Mouse (Mus musculus): ENCODE data around the gene Mknk1.
A peak's percentile ranks its signal among the peaks of the same experiment; 100 is the strongest.

Gene Mknk1

DNA sequence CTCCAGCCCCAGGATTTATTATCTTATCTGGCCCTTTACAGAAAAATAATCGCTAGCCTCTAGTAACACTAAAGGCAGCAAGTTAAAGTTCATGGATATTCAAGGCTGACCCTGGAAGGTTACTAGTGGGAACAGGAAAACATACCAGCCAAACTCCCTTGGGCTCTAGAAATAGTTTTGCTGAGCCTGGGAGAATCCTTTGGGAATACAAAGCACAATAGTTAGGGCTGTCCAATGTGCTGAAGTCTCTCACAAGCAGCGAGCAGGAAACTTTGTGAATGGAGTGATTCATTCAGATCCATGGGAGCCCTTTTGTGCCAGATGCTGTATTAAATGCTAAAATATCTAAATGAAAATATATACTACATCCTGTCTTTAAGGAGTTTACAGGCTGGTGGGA lies 7.7 kb downstream of the Mknk1 start:
- DNase-seq (ENCODE audit: low read depth, low spot score), result no peak

DNA sequence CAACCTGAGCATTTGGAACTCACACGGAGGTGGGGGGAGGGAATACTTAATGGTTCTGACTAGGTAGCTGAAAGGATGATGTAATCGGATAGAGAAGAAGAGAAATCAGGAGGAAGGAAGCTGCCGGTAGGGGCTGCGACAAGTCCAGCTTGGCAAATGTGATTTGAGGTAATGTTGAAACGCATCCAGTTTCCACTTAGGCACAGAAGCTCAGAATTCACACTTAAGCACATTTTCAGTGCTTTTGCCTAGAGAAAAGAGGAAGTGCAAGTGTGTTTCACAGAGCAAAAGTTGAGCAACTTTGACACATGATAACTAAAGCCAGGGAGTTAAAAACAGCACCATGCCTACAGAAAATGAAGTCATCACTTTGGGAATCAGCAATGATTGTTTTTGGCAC lies 8.4 kb downstream of the Mknk1 start:
- peak; percentile 20 for DNase-seq (ENCODE audit: low read depth, low spot score)

DNA sequence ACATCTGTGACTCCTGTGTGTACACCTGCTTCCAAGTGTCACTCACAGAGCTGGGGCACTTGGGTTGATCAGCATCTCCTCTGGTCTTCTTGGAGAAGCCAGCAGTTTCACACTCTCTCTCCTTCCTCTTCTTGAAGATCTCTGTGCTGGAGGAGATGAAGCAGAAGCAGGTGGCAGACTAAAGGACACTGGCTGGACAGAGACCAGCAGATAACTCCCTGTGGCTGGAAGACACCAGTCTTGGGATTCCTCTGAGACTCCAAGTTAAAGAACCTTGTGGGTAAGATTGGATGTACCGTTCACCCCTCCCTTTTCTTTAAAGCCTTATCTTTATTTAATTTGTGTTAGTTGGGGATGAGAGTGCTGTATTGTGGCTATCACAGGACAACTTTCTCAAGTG lies 9.1 kb downstream of the Mknk1 start:
- DNase-seq (ENCODE audit: low read depth, low spot score), result no peak

DNA sequence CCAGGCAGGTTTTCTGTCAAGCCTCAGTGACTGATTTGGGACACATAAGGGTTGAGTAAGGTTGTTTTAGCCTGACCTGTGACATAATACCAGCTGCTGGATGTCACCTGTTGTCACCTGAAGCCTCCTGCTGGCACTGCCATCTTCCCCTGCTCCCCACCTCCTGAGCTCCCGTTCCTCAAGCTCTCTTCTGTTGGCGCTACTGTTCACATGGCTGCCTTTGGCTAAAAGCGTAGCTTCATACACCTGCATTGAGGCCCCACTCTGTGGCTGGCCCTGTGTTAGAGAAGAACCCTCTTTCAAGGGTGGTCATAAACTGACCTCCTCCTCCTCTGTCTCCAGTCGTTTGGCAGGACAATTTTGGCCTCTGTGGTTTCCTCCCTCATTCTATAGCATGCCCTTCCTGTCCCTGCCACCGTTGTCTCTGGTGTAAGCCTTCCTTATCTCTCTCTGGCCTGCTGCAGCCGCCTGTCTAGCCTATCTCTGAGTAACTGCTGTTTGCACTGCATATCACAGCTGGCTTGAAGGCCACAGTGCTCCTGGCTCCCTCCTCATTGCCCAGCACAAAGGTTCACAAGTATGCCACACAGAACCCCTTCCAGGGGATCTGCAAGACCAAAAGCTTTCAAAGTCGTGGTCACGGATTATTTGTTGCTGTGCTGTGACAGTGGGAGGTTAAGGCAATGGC lies 10.1 kb downstream of the Mknk1 start:
- DNase-seq (ENCODE audit: low read depth, low spot score), result no peak

DNA sequence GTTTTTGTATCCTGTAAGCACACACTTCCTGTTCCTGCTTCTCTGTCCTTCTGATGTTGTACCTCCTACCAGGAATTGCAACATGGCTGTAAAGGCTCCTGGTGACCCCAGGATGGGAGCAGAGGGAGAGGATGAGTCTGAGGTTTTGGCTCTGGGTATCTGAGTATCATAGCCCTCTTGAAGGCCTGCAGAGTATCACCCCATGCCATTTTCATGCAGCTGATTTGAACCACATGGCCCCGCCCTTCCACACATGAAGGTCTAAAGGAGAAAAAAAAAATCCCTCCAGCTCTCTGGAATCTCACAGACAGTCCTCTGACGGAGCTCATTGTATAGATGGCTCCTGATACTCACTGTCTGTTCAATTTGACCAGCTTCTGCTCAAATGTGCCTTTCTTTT lies 11.1 kb downstream of the Mknk1 start:
- no peak for DNase-seq (ENCODE audit: low read depth, low spot score)

DNA sequence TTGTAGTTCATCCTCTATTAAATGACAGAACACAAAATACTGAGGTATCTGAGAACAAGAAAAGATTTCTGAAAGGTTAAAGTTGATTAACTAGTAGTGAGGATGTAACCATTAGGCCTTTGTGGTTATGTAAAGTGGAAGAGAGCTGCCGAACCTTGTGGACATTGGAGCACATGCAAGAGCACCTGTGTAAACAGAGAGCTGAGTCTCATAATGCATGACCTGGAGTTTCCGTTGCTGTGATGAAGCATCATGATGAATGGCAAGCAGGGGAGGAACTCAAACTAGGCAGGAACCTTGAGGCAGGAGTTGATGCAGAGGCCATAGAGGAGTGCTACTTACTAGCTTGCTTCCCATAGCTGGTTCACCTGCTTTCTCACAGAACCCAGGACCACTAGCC lies 11.6 kb downstream of the Mknk1 start:
- no peak for DNase-seq (ENCODE audit: low read depth, low spot score)

DNA sequence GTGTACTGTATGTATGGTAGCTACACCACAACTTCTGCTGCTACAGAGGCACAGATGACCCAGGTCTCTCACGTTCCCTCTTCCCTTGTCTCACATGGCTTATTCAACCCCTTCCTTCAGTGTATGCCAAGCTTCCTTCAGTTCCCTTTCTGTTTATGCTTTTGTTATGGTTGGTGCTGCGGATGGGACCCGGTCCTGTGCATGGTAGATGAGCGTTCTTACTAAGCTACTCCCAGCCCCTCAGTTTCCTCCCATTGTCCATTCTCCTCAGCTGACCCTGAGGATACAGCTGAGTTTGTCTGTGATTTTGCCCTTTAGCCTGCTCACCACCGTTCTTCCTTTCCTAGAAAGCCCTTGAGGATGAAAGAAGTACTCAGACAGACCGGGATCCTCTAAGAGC lies 12.6 kb downstream of the Mknk1 start:
- no peak for DNase-seq (ENCODE audit: low read depth, low spot score)

DNA sequence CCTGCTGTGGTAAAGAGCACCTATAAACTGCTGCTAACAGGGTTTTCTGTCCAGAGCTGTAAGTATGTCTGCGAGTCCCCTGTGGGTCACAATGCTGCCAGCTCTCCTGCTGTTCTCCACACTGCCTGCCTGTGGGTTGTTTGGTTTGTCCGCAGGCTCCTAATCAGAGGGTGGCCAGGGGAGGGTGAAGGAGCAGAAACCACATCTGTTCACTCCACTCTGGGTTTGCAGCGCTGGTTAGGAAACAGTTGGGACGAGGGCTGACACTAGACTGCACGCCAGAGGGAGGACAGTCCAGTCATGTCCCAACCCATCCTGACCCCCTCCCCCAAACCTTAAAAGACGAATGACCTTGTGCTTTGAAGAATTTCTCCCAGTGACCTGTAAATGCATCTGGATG lies 16.1 kb downstream of the Mknk1 start:
- DNase-seq (ENCODE audit: low read depth, low spot score), result no peak

DNA sequence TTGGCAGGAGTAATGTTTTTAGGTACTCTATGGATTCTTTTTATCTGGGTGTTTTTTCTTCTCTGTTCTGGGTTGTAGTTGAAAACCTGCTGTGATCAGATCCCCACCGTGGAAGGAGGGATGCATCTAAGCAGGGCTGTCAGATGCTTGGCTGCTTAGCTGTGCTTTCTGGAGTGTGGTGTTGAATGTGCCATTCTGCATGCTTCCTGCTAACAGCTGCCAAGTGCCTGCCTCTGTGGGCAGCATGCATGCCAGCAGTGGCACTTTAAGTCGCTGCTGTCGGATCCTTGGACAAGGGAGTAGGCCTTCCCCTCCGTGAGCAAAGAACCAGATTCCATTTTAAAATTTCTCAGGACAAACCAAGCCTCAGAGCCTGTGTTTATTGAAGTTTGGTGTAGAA lies 16.6 kb downstream of the Mknk1 start:
- DNase-seq (ENCODE audit: low read depth, low spot score), result no peak

DNA sequence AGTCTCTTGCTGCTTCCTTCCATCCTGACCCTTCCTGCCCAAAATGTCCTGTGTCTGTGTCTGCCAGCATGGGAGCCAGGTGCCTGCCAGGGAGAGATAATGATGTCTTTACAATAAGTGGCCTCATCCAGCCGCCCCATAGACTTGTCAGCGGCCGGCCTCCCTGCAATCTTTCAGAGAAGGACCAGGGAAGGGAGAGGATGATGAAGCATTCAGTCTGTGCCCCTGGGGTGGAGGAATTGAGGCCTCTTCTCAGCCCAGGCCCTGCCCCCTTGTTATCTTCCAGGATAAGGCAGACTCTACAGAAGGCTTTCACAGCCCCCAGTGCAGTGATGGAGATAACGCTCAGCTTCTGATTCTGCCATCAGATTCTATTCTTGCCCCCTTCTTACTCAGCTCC lies 17.3 kb downstream of the Mknk1 start:
- no peak for DNase-seq (ENCODE audit: low read depth, low spot score)

DNA sequence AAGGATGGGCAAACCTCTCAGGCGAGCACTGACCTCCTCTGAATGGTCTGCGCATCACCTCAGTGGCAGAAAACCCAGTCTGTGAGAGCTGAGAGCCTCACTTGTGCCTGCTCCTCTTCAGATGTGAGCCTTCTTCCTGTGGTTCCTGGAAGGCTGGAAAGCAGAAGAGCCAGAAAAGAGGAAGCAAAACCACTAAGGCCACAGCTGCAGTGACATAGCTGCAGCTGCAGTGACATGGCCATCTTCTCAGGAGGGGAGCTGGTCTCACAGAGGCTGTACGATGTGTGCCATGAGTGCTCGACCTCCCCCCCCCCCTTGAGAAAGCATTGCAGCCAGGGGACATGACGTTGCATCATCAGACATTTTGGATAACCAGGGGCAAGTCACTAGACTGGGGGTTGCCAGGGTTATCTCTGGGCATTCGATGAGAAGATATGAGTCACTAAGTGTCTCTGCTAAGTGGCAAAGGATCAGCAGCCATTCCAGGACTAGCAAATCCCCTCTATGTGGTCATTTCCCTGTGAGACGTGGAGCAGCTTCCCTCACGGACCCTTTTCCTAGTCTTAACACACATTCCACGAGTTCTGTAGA lies 18.4 kb downstream of the Mknk1 start:
- no peak for DNase-seq (ENCODE audit: low read depth, low spot score)

DNA sequence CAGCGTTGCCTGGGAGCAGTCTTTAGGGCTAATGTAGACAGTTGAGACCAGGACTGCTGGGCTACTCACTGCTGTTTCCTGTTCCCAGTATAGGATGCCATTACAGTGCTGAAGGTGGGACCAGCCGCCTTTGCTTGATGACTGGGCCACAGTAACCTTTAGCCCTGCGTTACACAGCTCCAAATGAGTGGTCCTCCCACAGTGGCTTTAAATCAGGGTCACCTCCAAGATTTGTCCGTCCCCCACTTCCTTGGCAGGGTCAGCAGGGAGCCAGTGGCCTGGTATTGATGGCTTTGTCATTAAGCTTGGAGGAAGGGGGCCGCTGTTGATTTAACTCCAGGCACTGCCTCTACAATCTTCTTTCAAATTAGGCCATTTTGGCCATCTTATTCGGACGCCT lies 24.4 kb downstream of the Mknk1 start:
- DNase-seq (ENCODE audit: low read depth, low spot score), result no peak

DNA sequence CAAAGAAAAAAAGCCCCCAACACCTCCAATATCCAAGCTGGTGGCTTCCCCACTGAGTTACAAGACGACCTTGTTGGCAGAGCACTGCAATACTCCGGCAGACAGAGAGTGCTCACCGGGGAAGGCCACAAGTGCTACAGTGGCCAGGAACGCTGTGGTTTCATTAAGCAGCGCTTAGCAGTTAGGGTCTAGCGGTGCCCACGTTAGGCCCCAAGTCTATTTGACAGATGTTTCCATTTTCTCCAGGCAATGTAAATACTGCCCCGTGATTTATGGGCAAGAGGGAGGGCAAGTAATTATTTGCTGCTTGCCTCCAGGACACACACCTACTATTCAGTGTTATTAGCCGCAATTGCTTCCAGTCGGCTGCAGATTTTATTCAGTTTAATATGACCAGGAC lies 24.9 kb downstream of the Mknk1 start:
- no peak for DNase-seq (ENCODE audit: low read depth, low spot score)

DNA sequence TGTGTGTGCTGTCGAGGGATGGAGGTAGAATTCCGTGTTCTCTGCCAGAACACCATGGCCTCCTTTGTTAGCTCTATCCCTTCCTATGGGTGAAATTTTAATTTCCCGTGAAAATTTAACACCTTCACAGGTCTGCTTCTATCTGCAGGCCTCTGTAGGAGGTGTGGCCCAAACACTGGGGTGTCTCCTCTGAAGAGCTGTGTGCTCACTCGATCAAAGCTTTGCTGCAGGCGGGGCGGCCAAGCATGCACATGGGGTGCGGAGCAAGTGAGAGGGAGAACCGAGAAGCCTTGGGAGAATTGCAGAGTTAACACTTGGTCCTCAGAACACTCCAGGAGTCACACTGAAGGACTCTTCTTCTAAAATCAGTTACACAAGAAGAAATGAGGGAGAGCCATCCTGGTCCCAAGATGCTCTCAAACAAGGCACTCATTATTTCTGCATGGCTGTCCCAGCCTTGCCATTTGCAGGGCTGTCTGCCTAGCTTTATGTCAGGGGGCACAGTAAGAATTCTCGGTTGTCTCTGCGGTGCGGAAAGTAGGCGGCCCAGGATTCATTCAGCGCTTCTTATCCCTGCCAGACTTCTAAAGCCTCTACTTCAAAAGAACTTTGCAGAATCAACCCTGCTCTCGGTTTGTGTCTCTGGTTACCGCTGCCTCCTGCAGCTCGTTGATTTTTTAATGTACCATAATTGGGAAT lies 30.7 kb downstream of the Mknk1 start:
- DNase-seq (ENCODE audit: low read depth, low spot score), result no peak

DNA sequence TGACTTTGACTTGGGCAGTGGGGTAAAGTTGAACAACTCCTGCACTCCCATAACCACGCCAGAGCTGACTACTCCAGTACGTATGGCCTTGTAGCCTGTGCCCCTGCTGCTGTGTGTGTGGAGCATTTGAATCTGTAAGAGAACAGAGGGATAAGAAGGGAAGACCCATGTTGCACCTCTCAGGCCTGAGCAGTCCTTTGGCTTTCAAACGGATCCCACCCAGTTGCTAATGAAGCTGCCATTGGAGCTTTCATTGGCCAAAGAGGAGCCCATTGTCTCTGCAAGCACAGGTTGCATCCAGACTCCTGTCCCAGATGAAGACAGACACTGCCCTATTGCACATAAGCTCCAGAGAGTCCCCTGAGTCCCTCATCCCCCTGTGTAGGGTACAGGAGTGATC lies 34.2 kb downstream of the Mknk1 start:
- DNase-seq (ENCODE audit: low read depth, low spot score), result peak; percentile 60

DNA sequence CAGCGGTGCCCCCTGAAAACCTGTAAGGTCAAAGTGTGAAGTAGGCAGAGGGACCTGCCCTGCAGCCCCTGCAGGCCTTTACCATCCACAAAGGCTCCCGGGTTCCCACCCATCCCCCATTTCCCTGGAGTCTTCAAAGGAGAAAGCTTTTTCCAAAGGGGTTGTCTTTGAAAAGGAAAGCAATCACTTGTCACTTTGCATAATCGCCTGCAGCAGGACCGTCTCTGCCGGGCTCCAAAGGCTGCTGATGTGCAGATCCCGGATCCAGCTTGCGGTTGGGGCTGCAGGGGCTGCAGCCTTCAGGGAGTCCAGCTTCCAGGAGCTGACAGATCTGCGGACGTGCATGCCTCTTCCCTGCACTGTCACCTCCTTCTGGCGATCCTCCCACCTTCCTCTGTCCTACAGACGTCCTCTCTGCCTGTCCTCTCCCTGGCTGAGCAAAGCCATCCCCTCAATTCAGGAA lies 39.2 kb downstream of the Mknk1 start:
- DNase-seq (ENCODE audit: low read depth, low spot score), result peak; percentile 86

DNA sequence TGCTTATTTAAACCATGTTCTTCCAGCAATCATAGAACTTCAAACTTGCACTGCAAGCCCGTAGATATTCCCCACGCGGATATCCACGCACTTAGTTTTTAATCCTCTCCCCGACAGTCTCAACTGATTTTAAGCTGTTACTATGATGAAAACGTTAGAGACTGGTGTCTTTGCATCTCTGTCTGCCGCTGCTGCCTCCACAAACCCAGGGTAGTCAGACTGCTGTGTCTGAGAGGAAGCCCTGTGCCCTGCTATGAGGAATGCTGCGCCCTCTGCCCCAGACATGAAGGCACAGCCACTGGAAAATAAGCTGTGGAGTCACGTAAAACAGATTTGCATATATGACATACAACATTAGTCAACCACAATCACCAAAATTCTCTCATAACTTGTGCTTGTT lies 39.8 kb downstream of the Mknk1 start:
- no peak for DNase-seq (ENCODE audit: low read depth, low spot score)

DNA sequence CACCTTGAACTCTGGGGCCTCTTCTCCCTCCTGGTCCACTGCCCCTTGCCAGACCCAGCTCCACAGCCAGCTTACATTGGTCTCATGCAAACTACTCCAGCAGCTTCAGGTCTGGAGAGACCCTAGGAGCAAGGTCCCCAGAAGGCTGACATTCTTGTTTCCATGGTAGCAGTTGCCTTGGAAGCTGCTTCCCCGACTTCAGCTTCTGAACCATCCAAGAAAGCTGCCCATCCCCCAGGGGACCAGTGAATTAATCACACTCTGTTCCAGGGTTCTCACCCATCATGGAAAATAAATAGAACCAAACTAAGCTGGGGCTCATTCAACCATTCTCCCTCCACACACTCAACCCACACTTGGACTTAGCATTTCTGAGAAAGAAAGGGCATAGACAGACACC lies 42.2 kb downstream of the Mknk1 start:
- DNase-seq (ENCODE audit: low read depth, low spot score), result no peak

DNA sequence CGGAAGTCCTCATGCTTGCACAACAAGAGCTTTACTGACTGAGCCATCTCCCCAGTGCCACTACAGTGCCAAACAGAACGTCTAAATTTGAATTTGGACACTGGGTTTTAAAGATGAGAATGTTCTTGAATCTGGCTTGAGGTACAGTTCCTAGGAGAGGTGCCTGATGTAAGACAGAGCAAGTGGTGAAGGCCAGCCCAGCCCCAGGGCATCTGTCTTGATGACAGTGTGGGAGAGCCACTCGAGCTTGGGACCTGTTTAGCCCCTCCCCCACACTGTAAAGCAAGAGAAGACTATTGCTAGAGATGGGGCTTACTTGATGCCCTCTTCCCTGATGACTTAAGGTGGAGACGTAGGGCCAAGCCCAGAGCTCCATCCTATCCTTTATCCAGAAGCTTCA lies 43.2 kb downstream of the Mknk1 start:
- no peak for DNase-seq (ENCODE audit: low read depth, low spot score)

DNA sequence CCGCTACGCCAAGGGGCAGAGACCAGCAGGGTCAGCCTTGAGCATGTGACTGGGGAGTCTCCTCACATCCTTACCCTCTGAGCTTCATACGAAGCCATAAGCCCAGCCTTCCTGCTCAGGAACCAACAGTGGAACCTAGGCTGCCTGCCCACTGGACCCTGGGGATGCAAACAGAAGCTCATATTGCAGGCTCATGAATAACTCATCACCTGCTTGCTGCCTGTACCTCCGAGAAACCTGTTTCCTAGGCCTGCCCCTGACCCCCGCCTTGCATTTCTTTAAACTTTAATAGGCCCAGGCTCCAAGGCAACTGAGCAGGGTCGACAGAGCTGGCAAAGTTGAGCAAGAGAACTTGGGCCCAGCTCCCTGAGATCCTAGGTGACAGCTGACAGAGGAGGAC lies 45.0 kb downstream of the Mknk1 start, which contains the start of gene Kncn:
TSS of gene Kncn (plus strand) at position 379 of the 400 bp plus-strand sequence.
- no peak for DNase-seq (ENCODE audit: low read depth, low spot score)

DNA sequence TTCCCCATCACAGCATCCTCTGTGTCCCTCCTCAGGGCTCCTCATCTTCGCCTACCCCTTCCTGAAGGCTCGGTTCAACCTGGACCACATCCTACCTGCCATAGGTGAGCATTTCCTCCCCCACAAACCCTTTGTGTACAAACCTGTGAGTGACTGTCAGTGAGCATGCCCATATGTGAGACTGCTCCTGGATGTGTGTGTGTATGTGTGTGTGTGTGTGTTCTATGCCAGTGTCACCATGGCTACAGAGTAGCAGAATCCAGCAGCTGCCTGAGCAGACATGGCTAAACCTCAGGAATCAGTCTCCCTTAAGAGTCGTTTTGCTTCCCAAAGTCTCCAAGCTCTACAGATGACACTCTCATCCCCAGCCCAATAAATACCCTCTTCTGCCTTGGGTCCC lies 46.8 kb downstream of the Mknk1 start:
- DNase-seq (ENCODE audit: low read depth, low spot score), result no peak

DNA sequence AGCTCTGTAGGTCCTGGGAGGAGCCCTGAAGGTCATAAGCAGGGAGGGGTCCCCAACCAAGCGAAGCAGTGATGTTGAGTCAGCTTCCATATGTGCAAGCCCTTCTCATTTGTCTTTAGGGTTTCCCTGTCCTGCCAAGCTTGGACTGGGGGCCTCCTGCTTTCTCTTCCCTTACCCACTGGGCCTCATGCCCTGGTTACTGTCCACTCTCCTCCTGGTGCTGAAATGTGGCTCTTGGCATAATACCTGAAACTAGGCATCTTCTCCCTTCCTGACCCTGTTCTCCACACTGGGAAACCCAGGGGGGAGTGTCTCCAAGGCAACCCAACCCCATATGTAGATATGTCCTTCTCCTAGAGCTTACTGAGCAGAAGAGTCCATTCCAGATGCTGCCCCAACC lies 47.9 kb downstream of the Mknk1 start:
- DNase-seq (ENCODE audit: low read depth, low spot score), result no peak

DNA sequence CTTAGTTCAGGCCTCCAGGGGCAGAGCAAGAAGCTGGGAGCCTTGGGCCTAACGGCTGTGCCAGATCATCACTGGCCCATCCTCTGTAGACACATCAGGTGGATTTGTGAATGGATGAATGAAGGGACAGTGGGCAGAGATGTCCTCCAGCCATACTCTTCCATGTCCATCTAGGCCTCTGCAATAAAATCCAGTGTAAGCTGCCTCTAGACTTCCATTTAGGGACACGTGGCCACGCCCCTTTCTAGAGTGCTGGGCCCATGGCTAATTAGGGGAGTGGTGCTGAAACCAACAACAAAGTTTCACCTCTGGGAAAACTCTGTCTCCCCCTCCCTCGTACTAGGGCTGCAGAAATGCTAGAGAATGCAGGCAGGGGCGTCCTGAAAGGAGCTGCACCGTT lies 51.1 kb downstream of the Mknk1 start:
- DNase-seq (ENCODE audit: low read depth, low spot score), result peak; percentile 18
